Mouse (Mus musculus) embryonic facial prominence, embryonic 12.5 days (tissue): ENCODE data around the gene Pex3. TPM values are rescaled to one million over a fixed set of nuclear protein-coding genes. Genes with fewer than 3 reads are reported as not detected.

Source experiments
- ATAC-seq: fragments of 200-750 bp; cut with Nextera tagmentation; 2 replicates; pipeline ENCODE4 v1.8.0; 2017; ENCODE audit not compliant: insufficient number of reproducible peaks, insufficient read depth, low FRiP score, low TSS enrichment
- H3K27ac ChIP-seq: fragments of 300-500 bp; sonication (generic); 2 replicates; pipeline ENCODE4 v1.5.1; 2016; ENCODE audit warnings: mild to moderate bottlenecking
- H3K27me3 ChIP-seq: fragments of 300-500 bp; sonication (generic); 2 replicates; pipeline ENCODE4 v1.6.1; 2016; ENCODE audit warnings: mild to moderate bottlenecking, moderate library complexity
- H3K36me3 ChIP-seq: fragments of 300-500 bp; sonication (generic); 2 replicates; pipeline ENCODE4 v1.6.1; 2016; ENCODE audit warnings: mild to moderate bottlenecking
- H3K4me1 ChIP-seq: fragments of 300-500 bp; sonication (generic); 2 replicates; pipeline ENCODE4 v1.6.1; 2016
- H3K4me2 ChIP-seq: fragments of 300-500 bp; sonication (generic); replicated peaks from 2 replicates; pipeline ENCODE4 v1.6.1; 2016; ENCODE audit warnings: mild to moderate bottlenecking, moderate library complexity
- H3K4me3 ChIP-seq: fragments of 300-500 bp; sonication (generic); 2 replicates; pipeline ENCODE4 v1.5.1; 2016; ENCODE audit warnings: mild to moderate bottlenecking
- H3K9ac ChIP-seq: fragments of 300-500 bp; sonication (generic); 2 replicates; pipeline ENCODE4 v1.6.1; 2016; ENCODE audit warnings: mild to moderate bottlenecking, moderate library complexity
- H3K9me3 ChIP-seq: fragments of 300-500 bp; sonication (generic); 2 replicates; pipeline ENCODE4 v1.6.1; 2016; ENCODE audit warnings: mild to moderate bottlenecking, moderate library complexity
- WGBS: fragments of 180-500 bp; shearing (Covaris S2); methylation state at CpG from one replicate; pipeline ENCODE4 v1.1.7; 2016; 5-methylcytosine and 5-hydroxymethylcytosine counted together
- polyA plus RNA-seq: library from polyadenylated mRNA; unstranded; fragments of >200 nt; fragmentation: Nextera tagmentation; extraction: Ambion mirVana; gene quantifications from 2 replicates; pipeline ENCODE4 v1.2.1, GENCODE M21; 2016

The Pex3 gene
- polyA plus RNA-seq, 1 experiment from 2014 or later: 25.6 TPM

- Histone ChIP-seq H3K4me2 (no peak overlapping the region), H3K4me3 (no peak overlapping the region), H3K27me3 (peaks cover 17% of the 10 kb centered on the region), H3K4me1 (no peaks in the 10 kb centered on the region), H3K9ac (no peak overlapping the region), H3K27ac (no peak overlapping the region), H3K9me3 (no peaks in the 10 kb centered on the region), H3K36me3 (no peaks in the 10 kb centered on the region)
- no peak for ATAC-seq
- WGBS: 83% methylated on average over 6 of the region's 6 CpGs
These were observed 73.6 kb downstream of the Pex3 start for GRCm38 (mm10) chr10:13479341-13479740.

GRCm38 (mm10) chr10:13475121-13475520 is 77.8 kb downstream of the Pex3 start:
- no peak for ATAC-seq
- H3K4me1 ChIP-seq: no peaks in the 10 kb centered on the region
- no peaks in the 10 kb centered on the region for H3K9me3 ChIP-seq
- H3K4me2 ChIP-seq: peak overlapping the region; percentile 96; the same call in 1 of the 2 replicates
- peaks cover 33% of the 10 kb centered on the region for H3K27me3 ChIP-seq
- H3K4me3 ChIP-seq: no peak overlapping the region
- H3K36me3 ChIP-seq: no peaks in the 10 kb centered on the region
- H3K27ac ChIP-seq: no peak overlapping the region
- no peak overlapping the region for H3K9ac ChIP-seq
- 19% methylated on average over 7 of the region's 7 CpGs for WGBS

GRCm38 (mm10) chr10:13474568-13474955 is 78.4 kb downstream of the Pex3 start:
- Histone ChIP-seq H3K4me3 (peak overlapping the region; percentile 55), H3K9me3 (no peaks in the 10 kb centered on the region), H3K9ac (peak overlapping the region; percentile 73), H3K36me3 (no peaks in the 10 kb centered on the region), H3K27me3 (peaks cover 34% of the 10 kb centered on the region), H3K4me2 (peak overlapping the region; percentile 96), H3K27ac (no peak overlapping the region), H3K4me1 (no peaks in the 10 kb centered on the region)
- WGBS: 4% methylated on average over 10 of the region's 10 CpGs
- ATAC-seq: peak; percentile 36; the same call in 1 of the 2 replicates

Other genes with a start within 250 kb of the Pex3 start
- 25.1 and 27.2 TPM in 2 replicates for gene Phactr2, start 78.7 kb downstream of the Pex3 start, polyA plus RNA-seq
- 35.9 and 41.6 TPM in 2 replicates for gene Fuca2, start 53.6 kb downstream of the Pex3 start, polyA plus RNA-seq
- 4.1 and 5.1 TPM in 2 replicates for gene Adat2, start 248 bp downstream of the Pex3 start, polyA plus RNA-seq